In genomic region chr15:98628589-98629254, GRCm38 (mm10) we compare ENCODE assay signal across 8 mouse cellular contexts. TPM values are rescaled to one million over a fixed set of nuclear protein-coding genes. Genes with fewer than 3 reads are reported as not detected.
DNase-seq lines count a peak whose midpoint lies in the region; ATAC-seq and TF ChIP-seq lines count a peak whose summit lies in the region.

No protein-coding gene starts in this region.

- no peaks in the 10 kb centered on the region for H3K9me3 ChIP-seq in ES-E14 (ENCODE audit: control insufficient read depth, insufficient read depth, low read depth, low read length)
- H3K9me3 ChIP-seq in midbrain, embryonic 10.5 days (replicated peaks) = no peaks in the 10 kb centered on the region

- H3K27me3 ChIP-seq in midbrain, embryonic 10.5 days (ENCODE audit: low read depth, poor library complexity, severe bottlenecking) = peaks cover 76% of the 10 kb centered on the region

- no peak overlapping the region for H3K27ac ChIP-seq in ES-E14 (ENCODE audit: insufficient read depth, low read depth, low read length, poor library complexity, severe bottlenecking)
- H3K27ac ChIP-seq in midbrain, embryonic 10.5 days (replicated peaks) = peak overlapping the region; percentile 77

- peak; percentile 67 for DNase-seq in gastrocnemius, postnatal 14 days
- DNase-seq in gastrocnemius, postnatal 36 days = no peak
- DNase-seq in ES-E14 (ENCODE audit: low read depth, low spot score) = no peak
- peak; percentile 53 for DNase-seq in midbrain, embryonic 10.5 days (ENCODE audit: low spot score)
- no peak for DNase-seq in right cerebral cortex, postnatal 4 days
- DNase-seq in B cell, adult 2 months = no peak
- DNase-seq in right cerebral cortex, postnatal 25 days = no peak

- H3K36me3 ChIP-seq in ES-E14 (ENCODE audit: control insufficient read depth, insufficient read depth, low read length, poor library complexity, severe bottlenecking) = no peaks in the 10 kb centered on the region
- no peaks in the 10 kb centered on the region for H3K36me3 ChIP-seq in midbrain, embryonic 10.5 days

- peak overlapping the region; percentile 34 to 45; a peak in 3 of 4 replicates for H3K4me3 ChIP-seq in ES-E14 (ENCODE audit: insufficient read depth in 1 of 2, low read depth in 1 of 2, low read length in 2 of 2, poor library complexity in 1 of 2, severe bottlenecking in 1 of 2)
- peak overlapping the region; percentile 38 for H3K4me3 ChIP-seq in midbrain, embryonic 10.5 days

- in situ Hi-C loops in ES-E14 (cut with MboI; ENCODE audit: low sequenced_read_pairs in 2 of 2, unreplicated experiment in 2 of 2) = no loop called here

- 0 out of 2 replicates have a peak, but pooled peaks have one; percentile 31 for ATAC-seq in granulocyte monocyte progenitor cell, adult 5-6 weeks (replicated peaks; ENCODE audit: poor library complexity, severe bottlenecking)

- peaks cover 7 to 45% of the 10 kb centered on the region in 2 experiments for H3K4me1 ChIP-seq in ES-E14 (ENCODE audit: control insufficient read depth in 2 of 2, insufficient read depth in 2 of 2, low read length in 2 of 2, poor library complexity in 1 of 2)
- H3K4me1 ChIP-seq in midbrain, embryonic 10.5 days = peaks cover 70% of the 10 kb centered on the region

- peak overlapping the region; percentile 35; the same call in 1 of the 2 replicates for H3K9ac ChIP-seq in ES-E14 (ENCODE audit: insufficient read depth, low read depth, low read length, poor library complexity, severe bottlenecking)

- intact Hi-C loops in gastrocnemius, postnatal 14 days (cut with DNase I; ENCODE audit: low total_unique reads) = loop anchor here (2.0 kb wide), 1 partner anchor 28 kb away; no protein-coding TSS in a partner anchor
- intact Hi-C loops in gastrocnemius, postnatal 36 days (cut with DNase I) = no loop called here

- WGBS in midbrain, embryonic 10.5 days = 14% methylated on average over 20 of the region's 20 CpGs

TF ChIP-seq in ES-E14, 5 proteins besides CTCF, POLR2A, EP300 and RAD21:
- TF ChIP-seq ZC3H11A (IDR thresholded peaks at IDR 0.05; ENCODE audit: borderline replicate concordance, low read depth, low read length) (no peak), MAFK (IDR thresholded peaks at IDR 0.05; ENCODE audit: insufficient read depth, low read depth, low read length) (no peak), HCFC1 (IDR thresholded peaks at IDR 0.05; ENCODE audit: borderline replicate concordance, insufficient read depth, low read length) (no peak), ZNF384 (IDR thresholded peaks at IDR 0.05; ENCODE audit: low read depth, low read length) (no peak), CHD2 (IDR thresholded peaks at IDR 0.05; ENCODE audit: low read depth, low read length) (no peak)

RNA-seq across cellular contexts. Expression of gene Cacnb3, which starts 1.9 kb away (rescaled TPM):
- total RNA-seq in gastrocnemius, postnatal 14 days (2021) = 1 to 10 TPM; 6.6 to 9.5 TPM
- total RNA-seq in gastrocnemius, postnatal 36 days (2021) = 1 to 10 TPM; 2.5 to 4.2 TPM
- total RNA-seq in ES-E14 (2012; rRNA removed) = 27.3 and 32.0 TPM in 2 replicates
- total RNA-seq in granulocyte monocyte progenitor cell, adult 5-6 weeks (2014; fragmentation: Nextera tagmentation) = not detected in 2 replicates
- not detected in 2 replicates for total RNA-seq in granulocyte monocyte progenitor cell, adult 5-6 weeks (2017)
- polyA plus RNA-seq in midbrain, embryonic 10.5 days (2016; fragmentation: Nextera tagmentation; extraction: Ambion mirVana) = 36.1 and 50.9 TPM in 2 replicates

RNA-seq across cellular contexts. Expression of gene Adcy6, which starts 18.8 kb away (rescaled TPM):
- 10 to 100 TPM; 33.1 to 36.4 TPM for total RNA-seq in gastrocnemius, postnatal 14 days (2021)
- total RNA-seq in gastrocnemius, postnatal 36 days (2021) = 10 to 100 TPM; 24.2 to 26.7 TPM
- 9.0 and 15.3 TPM in 2 replicates for total RNA-seq in ES-E14 (2012; rRNA removed)
- 1.8 and 3.1 TPM in 2 replicates for total RNA-seq in granulocyte monocyte progenitor cell, adult 5-6 weeks (2014; fragmentation: Nextera tagmentation)
- 2.1 and 2.9 TPM in 2 replicates for total RNA-seq in granulocyte monocyte progenitor cell, adult 5-6 weeks (2017)
- 11.8 and 12.1 TPM in 2 replicates for polyA plus RNA-seq in midbrain, embryonic 10.5 days (2016; fragmentation: Nextera tagmentation; extraction: Ambion mirVana)

RNA-seq across cellular contexts. Expression of gene Ddx23, which starts 34.0 kb away (rescaled TPM):
- total RNA-seq in gastrocnemius, postnatal 14 days (2021) = 10 to 100 TPM; 45.1 to 48.1 TPM
- total RNA-seq in gastrocnemius, postnatal 36 days (2021) = 10 to 100 TPM; 50.0 to 56.2 TPM
- total RNA-seq in ES-E14 (2012; rRNA removed) = 147 and 151 TPM in 2 replicates
- 76.1 and 82.1 TPM in 2 replicates for total RNA-seq in granulocyte monocyte progenitor cell, adult 5-6 weeks (2014; fragmentation: Nextera tagmentation)
- total RNA-seq in granulocyte monocyte progenitor cell, adult 5-6 weeks (2017) = 79.5 and 103 TPM in 2 replicates
- 27.2 and 30.8 TPM in 2 replicates for polyA plus RNA-seq in midbrain, embryonic 10.5 days (2016; fragmentation: Nextera tagmentation; extraction: Ambion mirVana)

RNA-seq across cellular contexts. Expression of gene Rnd1, which starts 48.5 kb away (rescaled TPM):
- total RNA-seq in gastrocnemius, postnatal 14 days (2021) = 1 to 10 TPM in 1 of 2 experiments, under 1 TPM in 1; 0.40 to 1.2 TPM
- 1 to 10 TPM in 1 of 2 experiments, under 1 TPM in 1; 0.81 to 1.5 TPM for total RNA-seq in gastrocnemius, postnatal 36 days (2021)
- total RNA-seq in ES-E14 (2012; rRNA removed) = 5.7 and 7.6 TPM in 2 replicates
- total RNA-seq in granulocyte monocyte progenitor cell, adult 5-6 weeks (2014; fragmentation: Nextera tagmentation) = 0.11 and 0.39 TPM in 2 replicates
- 0.67 and 2.7 TPM in 2 replicates for total RNA-seq in granulocyte monocyte progenitor cell, adult 5-6 weeks (2017)
- polyA plus RNA-seq in midbrain, embryonic 10.5 days (2016; fragmentation: Nextera tagmentation; extraction: Ambion mirVana) = 7.1 and 9.8 TPM in 2 replicates

RNA-seq across cellular contexts. Expression of gene 4930415O20Rik, which starts 57.9 kb away (rescaled TPM):
- total RNA-seq in gastrocnemius, postnatal 14 days (2021) = under 1 TPM in 1 of 2 experiments, not detected in 1; 0.44 TPM
- total RNA-seq in gastrocnemius, postnatal 36 days (2021) = under 1 TPM in 1 of 2 experiments, not detected in 1; 0.87 TPM
- not detected in 2 replicates for total RNA-seq in ES-E14 (2012; rRNA removed)
- not detected in 2 replicates for total RNA-seq in granulocyte monocyte progenitor cell, adult 5-6 weeks (2014; fragmentation: Nextera tagmentation)
- total RNA-seq in granulocyte monocyte progenitor cell, adult 5-6 weeks (2017) = not detected in 2 replicates
- polyA plus RNA-seq in midbrain, embryonic 10.5 days (2016; fragmentation: Nextera tagmentation; extraction: Ambion mirVana) = 0.43 TPM in 1 of 2 replicates, not detected in the other

Comparison
In these comparisons a context has a peak if more than half of its experiments do, and no peak if none do; other contexts are left out.
1. DNase-seq: peak in gastrocnemius, postnatal 14 days (single experiment) and midbrain, embryonic 10.5 days (single experiment); none in gastrocnemius, postnatal 36 days (0 of 2), ES-E14 (single experiment), right cerebral cortex, postnatal 4 days (single experiment), B cell, adult 2 months (0 of 2) and right cerebral cortex, postnatal 25 days (single experiment).